Mouse (Mus musculus): ENCODE results near the gene Gss.
"Not testable (repeated sequence)": the region's sequence is repeated elsewhere in the genome, so short reads cannot be mapped to it uniquely, and the experiment has no call there.

The Gss gene

DNA sequence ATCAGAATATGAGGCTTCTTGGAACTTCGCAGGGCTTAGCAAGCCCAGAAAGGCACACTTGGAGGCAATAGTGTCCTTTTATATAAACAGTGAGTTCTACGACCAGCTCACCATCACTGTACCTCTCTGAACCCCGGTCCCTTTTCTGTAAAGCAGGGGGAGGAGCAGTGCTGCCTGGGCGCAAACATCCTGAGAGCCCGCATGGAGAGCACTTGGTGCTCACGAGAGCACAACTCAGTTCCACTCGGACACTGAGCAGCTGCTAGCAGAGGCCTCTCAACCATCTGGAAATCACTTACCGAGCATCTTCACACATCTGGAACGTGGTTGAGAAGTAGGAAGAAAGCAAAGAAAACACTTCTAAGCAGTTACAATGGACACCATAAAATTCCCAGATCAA lies 16.0 kb downstream of the Gss start:
- no peak for DNase-seq (ENCODE audit: extremely low read depth, low read depth)

DNA sequence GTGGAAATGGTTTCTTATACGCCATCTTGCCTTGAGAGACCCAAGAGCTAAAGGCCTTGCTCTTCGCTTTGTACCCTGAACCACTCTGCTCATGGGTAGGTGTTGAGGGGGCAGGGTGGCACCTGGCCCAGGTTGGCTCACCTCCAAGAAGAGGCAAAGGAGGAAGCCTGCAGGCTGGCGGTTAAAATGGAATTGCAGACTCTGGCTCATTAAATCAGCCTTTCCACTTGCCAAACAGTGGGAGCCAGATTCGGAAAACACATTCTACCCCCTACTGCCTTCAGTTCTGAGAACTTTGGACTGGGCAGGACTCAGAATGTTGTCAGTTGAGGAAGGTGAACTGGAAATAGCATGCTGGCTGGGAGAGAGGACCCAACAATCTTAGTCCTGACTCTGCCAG lies 17.9 kb downstream of the Gss start:
- no peak for DNase-seq (ENCODE audit: extremely low read depth, low read depth)

DNA sequence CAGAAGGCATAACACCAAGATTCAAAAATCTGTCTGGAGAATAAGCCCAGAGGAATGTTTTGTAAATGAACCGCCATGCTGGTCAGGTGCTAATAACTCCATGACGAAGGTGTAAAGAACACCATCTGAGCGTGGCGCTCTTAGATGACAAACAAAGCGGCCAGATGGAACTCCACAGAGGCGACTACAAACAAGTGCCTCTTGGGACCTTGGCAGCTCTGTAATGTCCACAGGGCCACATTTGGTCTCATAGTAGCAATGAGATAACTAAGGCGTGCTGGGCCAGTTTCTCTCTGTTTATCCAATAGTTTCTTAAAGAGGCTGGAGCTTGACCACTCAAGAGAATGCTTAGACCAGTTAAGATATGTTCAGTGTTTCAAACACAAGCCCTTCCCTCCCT lies 18.6 kb downstream of the Gss start:
- no peak for DNase-seq (ENCODE audit: extremely low read depth, low read depth)

DNA sequence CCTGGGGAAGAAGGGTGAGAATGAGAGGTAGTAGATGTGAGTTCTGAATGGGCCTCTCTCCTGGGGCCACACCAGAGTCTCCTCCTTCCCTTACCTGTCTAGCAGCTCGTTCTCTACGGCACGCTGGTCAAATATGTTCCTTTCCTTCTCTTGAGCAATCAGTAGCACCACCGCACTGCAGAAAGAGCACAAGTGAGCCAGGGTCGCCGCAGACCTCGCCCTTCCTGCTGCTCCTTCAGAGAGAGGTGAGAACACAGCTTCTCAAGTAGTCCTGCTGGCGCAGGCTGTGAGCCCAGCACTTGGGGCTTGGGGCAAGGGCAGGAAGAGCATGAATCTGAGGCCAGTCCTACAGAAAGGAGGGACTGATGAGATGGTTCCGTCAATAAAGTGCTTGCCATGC lies 19.6 kb downstream of the Gss start:
- no peak for DNase-seq (ENCODE audit: extremely low read depth, low read depth)

DNA sequence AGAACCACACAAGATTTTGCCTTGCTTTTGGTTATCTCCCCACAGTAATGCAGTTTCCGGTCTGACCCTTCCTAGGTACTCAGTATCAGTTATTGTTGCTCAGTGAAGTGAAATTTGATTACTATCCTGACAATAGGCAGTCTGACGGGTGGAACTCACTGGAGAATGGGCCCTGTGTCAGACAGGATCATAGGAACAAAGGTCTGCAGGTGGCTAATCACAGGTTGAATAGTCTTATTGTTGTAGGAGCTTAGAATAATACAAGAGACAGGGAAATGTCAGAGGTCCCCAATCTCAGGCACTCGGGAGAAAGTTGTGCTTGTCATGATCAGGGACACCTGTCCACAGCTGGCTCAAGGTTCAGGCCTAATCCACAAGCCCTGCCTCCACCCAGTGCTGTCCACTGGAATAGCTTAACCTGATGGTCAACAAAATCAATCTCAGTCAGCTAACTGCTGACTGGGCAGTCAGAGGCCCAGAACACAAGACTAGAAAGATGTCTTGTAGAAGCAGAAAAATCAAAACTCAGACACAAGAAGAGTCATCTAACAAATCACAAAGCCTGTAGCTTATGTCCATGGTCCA lies 23.3 kb downstream of the Gss start:
- no peak for DNase-seq (ENCODE audit: extremely low read depth, low read depth)

DNA sequence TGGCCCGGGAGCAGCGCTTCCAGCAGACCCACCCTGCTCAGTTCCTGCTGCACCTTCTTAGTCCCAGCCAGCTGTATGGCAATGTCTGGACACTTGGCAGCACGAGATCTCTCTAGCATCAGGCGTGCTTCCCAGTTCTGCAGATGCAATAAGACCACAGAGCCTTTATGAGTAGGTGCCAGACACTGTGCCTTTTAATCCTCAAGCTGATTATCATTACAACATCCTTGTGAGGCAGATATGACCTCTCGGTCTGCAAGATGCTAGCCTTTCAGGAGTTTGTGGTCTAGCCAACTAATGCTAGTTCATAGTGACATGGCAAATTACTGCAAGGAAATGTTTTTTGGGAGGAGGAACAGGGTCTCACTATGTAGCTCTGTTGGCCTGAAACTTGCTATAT lies 24.9 kb downstream of the Gss start:
- no peak for DNase-seq (ENCODE audit: extremely low read depth, low read depth)

DNA sequence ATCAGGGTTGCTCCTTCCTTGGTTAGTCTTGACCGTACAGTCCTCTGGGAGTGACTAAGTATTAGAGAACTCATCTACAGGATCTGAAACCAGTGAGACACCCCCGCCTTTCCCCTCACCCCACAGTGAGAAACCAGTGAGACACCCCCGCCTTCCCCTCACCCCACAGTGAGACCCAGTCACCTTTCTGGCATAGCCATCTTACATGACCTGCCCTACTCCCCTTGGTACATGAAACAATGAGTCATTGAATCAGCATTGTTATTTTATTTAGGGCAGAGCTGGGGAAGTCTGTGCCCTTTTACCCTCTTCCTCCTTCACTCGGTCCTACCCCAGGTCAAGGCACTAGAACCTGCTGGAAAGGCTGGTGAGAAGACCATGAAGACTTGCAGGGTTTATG lies 29.7 kb downstream of the Gss start:
- no peak for DNase-seq (ENCODE audit: extremely low read depth, low read depth)

DNA sequence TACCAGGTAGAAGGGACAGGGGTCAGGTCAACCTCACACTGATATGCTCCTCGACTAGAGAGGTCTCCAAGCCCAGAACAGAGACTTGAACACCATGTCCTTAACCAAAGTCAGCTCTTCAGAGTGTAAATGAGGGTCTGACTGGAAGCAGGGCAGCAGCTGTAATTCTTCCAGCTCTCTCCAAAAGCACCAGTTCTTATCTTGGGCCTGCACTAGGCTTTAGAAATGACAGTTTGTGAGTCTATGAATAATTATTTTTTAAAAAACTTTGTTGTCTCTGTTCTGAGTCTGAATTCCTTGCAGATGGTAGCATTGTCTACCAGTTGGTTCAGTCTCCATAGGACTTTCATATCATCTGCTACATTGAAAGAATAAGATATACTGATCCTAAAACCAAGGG lies 30.4 kb downstream of the Gss start:
- no peak for DNase-seq (ENCODE audit: extremely low read depth, low read depth)

DNA sequence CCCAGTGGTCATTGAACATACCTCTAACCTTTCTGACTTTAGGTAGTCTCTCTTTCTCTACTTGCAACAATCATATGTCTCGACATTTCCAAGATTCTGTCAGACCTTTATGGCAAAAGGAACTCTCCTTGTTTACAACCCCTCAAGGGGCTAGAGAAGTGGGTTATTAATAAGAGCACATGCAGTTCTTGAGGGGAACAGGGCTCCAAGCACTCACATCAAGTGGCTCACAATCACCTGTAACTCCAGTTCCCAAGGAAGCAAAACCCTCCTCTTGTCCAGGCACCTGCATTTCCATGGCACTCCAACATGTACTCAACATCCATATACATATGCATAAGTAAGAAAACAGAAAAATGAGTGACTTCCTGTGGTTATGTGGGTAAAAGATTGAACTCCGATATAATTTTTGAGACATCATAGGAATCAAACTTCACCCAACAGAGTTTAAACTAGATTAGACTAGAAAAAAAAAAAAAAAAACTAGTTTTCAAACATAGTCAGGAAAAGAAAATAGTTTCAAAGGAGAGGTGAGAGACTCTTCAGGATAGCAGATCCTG lies 38.1 kb downstream of the Gss start:
- DNase-seq (ENCODE audit: extremely low read depth, low read depth) = no peak

DNA sequence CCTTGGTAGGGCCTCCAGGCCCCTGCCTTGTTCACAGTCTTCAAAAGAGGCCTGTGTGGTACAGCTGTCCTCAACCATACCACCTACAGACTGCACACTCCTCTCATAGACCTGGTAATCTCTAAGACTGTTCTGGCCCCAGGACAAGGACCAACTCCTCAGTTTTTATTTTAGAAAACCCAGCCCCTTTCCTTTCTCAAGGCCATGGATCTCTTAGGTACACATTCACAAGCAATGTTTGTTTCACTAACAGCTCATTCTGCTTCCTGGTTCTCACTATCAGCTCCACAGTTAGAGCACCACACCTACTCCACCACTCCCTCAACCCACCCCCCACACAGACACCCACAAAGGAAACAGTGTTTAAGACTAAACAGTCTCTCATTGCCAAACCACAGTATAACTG lies 39.7 kb downstream of the Gss start:
- peak; percentile 55 for DNase-seq (ENCODE audit: extremely low read depth, low read depth)

DNA sequence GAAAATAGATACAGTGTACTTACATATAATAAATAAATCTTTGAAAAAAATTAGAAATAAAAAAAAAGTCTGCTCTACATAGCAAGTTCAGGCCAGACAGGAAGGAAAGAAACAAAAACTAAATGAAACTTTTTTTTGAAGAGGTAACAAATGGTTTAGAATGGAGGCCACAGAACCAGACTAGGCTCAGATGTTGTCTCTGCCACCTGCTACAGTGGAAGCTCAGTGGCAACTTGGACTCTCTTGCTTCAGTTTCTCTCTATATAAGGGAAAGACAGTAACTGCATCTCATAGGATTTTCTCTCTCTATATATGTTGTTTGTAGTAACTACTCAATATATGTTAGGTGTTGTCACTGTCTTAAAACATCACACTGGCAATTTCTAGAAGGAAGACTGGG lies 40.3 kb downstream of the Gss start:
- DNase-seq (ENCODE audit: extremely low read depth, low read depth) = no peak

DNA sequence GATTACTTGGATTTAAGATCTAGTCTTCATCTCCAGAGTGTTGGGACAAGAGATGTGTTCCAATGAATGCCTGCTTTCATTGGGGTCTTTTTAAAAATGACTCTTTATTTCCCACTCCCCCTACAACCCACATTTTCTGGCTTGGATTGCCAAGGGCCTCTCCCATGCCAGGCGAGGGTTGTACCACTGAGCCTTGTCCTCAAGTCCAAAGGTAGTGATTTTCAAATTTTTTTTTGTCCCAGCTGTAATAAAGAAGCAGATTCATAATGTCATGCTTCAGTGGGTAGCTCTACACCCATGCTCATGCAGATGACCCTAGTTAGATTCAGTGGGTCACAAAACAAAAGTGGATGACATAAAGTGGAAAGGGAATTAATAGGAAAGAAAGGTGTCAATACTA lies 45.7 kb downstream of the Gss start:
- DNase-seq (ENCODE audit: extremely low read depth, low read depth) = no peak

DNA sequence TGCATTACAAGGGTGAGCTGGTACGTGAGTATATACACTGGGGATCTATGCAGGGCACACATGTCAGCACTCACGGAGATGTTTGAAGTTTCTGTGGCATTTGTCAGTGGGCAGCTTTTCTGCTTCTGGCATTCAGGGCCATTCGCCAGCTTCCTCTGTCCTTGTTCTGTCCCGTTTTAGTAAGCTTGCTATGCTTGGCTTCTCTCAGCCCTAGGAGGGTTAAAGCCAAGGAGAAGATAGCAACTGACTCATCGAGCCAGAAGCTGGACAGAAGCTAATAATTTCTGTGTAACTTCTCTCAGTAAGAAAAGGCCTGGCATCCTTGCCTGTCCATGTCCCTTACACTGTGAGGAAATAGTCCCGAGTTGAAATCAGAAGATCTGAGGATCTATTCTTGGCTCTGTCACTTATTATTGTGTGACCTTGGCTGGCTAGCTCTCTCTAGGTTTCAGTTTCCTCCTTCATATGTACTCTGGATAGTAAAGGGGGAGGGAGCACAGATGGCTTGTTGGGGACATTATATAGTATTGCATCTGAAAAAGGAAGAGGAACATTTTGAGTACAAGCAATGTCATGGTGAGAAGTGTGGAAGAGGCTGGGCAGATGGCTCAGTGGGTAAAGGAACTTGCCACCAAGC lies 51.7 kb downstream of the Gss start:
- DNase-seq (ENCODE audit: extremely low read depth, low read depth) = no peak

DNA sequence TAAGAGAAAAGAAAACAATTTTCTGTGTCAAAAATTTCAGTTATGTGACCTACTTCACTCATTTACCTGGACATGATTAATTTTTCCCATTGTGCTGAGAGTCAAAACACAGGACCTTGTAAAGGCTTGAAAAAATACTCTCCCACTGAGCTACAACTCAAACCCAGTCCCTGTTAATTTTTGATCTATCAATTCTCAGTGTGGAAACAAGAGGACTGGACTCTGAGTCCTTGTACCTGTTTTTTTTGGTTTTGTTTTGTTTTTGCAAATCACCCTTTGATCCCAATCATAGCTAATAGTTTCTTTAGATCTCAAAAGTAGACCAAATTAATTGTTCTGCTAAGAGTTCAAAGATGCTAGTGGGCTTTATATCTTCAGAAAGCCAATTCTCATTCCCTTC lies 52.9 kb downstream of the Gss start:
- DNase-seq (ENCODE audit: extremely low read depth, low read depth) = no peak

DNA sequence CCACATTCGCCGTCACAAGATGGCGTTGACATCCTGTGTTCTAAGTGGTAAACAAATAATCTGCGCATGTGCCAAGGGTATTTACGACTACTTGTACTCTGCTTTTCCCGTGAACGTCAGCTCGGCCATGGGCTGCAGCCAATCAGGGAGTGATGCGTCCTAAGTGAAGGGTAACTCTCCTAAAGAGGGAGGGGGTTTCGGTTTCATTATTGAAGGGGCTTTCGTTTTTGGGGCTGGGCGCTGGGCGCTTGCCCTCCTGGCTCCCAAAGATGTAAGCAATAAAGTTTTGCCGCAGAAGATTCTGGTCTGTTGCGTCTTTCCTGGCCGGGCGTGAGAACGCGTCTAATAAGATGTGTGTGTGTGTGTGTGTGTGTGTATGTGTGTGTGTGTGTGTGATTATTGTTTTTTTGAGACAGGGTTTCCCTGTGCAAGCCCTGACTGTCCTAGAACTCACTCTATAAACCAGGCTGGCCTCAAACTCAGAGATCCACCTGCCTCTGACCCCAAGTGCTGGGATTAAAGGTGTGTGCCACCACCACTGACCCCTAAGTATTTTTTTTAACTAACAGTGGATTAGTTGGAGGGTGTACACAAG lies 54.0 kb downstream of the Gss start:
- DNase-seq (ENCODE audit: extremely low read depth, low read depth) = not testable (repeated sequence)

DNA sequence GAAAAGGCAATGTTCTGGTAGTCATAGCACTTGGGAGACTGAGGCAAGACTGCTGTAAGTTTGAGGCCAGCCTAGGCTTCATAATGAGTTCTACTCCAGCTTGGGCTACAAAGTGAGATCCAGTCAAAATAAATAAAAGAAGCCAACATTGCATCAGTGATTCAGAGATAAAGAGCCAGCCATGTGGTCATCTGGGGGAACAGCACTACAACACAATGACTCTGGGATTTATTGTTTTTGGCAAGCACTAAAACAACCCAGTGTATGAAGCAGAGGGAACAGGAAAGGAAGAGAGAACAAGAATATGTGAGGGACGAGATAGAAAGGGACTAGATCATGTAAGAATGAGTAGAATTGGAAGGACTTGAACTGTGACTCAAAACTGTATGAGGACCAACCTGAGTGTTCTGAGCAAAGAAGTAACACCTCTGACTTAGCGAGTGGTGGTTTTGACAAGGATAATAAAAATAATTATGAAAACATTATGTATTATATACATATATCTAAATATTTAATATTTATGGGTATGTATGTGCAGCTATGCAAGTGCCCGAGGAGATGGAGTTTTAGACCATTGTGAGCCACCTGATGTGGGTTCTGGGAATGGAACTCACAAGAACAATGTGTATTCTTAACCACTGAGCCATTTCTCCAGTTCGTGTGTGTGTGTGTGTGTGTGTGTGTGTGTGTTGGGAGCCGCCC lies 54.7 kb downstream of the Gss start:
- DNase-seq (ENCODE audit: extremely low read depth, low read depth) = no peak

DNA sequence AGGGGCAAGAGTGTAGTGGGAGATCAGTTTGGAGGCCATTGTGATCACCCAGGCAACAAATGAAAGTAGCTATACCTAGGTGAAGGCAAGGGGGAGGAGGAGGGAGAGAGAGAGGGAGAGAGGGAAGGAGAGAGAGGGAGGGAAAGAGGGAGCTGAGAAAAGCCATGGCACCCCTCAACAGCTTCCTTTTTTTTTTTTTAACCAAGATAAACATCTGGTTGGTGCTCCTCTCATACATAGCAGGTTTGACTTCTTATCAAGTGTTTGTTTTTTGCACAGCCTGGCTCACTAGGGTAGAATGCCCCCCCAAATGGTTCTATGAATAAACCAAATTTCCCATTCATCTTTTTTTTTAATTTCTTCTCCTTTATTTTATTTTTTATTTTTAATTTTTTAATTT lies 56.3 kb downstream of the Gss start:
- DNase-seq (ENCODE audit: extremely low read depth, low read depth) = no peak

DNA sequence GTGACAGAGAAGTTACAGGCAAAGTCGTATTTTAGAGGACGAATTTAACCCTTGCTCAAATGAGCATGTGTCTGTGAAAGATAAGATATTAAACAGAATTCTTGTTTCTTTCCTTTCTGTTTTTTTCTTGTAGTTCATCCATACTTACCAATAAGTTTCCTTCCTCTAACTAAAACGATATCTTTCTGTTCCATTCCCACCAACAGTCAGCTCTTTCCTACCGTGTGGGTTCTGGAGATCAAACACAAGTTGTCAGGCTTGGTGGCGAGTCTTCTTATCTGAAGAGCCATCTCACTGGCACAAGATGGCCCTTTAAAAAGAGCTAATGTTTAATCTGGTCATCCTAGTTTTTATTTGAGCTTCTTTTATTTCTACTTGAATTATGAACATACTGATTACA lies 65.2 kb downstream of the Gss start:
- DNase-seq (ENCODE audit: extremely low read depth, low read depth) = no peak

DNA sequence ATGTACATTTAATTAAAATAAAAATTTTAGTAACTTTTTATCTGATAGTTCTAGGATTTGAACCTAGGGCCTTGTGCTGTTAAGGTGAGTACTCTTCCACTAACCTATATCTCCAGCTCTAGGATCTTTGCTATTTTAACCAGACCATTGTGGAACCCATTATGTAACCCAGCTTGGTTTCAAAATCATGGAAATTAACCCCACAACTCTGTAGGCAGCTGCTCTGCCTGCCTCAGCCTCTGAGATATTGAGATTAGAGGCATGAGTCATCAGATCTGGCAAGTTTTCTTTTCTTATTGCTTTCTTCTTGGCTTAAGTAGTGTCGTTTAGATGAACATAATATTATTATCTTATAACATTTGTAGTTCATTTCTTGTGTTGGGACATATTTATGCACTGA lies 68.2 kb downstream of the Gss start:
- no peak for DNase-seq (ENCODE audit: extremely low read depth, low read depth)

DNA sequence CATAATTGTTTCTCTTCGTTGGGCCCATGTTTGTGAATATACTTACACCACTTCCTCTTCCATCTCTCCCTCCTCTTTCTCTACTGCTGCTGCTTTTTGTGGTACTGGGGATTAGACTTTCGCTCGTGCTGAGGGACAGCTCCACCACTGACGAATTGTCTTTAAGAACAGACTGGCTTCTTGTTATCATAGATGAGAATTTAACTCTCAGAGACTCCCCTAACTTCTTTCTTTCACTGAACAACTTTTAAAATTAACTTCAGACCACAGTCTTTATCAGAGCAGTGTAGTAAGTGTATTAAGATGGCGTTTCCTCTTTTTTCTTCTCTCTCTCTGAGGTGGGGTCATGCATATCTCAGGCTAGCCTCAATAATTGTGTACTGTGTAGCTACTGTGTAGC lies 68.9 kb downstream of the Gss start:
- peak; percentile 95 for DNase-seq (ENCODE audit: extremely low read depth, low read depth)

DNA sequence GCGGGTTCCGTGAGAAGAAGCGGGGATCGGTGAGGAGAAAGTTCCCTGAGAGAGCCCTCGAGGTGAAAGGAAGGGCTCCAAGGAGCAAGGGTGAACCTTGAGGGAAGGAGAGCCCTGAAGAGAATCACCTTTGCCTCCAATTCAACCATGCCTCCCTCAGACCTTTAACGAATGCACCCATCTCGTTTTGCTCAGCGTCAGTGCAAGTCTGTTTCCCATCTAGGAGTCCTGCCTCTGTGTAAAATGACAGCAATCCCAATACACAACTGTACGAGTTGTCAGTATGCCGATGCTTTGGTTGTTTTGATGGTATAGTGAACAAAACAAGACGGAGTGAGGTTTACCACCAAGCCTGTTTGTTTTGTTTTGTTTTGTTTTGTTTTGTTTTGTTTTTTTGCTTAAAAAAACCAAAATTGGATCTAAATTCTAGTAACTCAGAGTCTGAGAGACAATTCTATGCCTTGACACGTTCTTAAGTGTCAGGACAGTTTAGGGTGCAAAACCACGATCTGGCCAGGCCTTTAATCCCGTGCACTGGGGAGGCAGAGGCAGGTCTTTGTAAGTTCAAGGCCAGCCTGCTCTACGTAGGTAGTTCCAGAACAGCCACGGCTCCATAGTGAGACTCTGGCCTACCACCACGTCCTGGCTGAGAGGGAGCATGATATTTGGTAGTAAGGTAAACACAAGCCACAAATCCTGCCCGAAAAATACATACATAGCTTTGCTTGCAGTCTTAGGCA lies 73.9 kb downstream of the Gss start:
- DNase-seq (ENCODE audit: extremely low read depth, low read depth) = peak; percentile 41

Data from MEL-GATA-1-ER (cell line).